Mouse (Mus musculus) erythroid progenitor cell, adult 5-6 weeks (primary cell): ENCODE measurements around the gene Aggf1. TPM values are rescaled to one million over a fixed set of nuclear protein-coding genes. Genes with fewer than 3 reads are reported as not detected.
"Not testable (repeated sequence)": the region's sequence is repeated elsewhere in the genome, so short reads cannot be mapped to it uniquely, and the experiment has no call there.

Source experiments
- ATAC-seq: replicated peaks from 2 replicates; pipeline ENCODE4 v1.8.0; 2016; ENCODE audit warnings: moderate number of reproducible peaks, mild to moderate bottlenecking, moderate TSS enrichment, inconsistent platforms; ENCODE audit not compliant: poor library complexity, low FRiP score, severe bottlenecking
- total RNA-seq, 2 experiments: library from RNA; stranded (forward) in 1 of 2; stranded (reverse) in 1 of 2; fragments of 150-400 nt in 1 of 2; fragments of 186-747, 209-891 nt in 1 of 2; gene quantifications; 2 replicates each; pipeline versions ENCODE4 v1.2.3 to v1.2.4; 2015 to 2017; ENCODE audit warnings: low replicate concordance in 2 of 2

The Aggf1 gene
- 14.3 and 15.1 TPM in 2 replicates for total RNA-seq (2015; ENCODE audit: low replicate concordance)
- 22.2 and 25.8 TPM in 2 replicates for total RNA-seq (2017; ENCODE audit: low replicate concordance)

DNA sequence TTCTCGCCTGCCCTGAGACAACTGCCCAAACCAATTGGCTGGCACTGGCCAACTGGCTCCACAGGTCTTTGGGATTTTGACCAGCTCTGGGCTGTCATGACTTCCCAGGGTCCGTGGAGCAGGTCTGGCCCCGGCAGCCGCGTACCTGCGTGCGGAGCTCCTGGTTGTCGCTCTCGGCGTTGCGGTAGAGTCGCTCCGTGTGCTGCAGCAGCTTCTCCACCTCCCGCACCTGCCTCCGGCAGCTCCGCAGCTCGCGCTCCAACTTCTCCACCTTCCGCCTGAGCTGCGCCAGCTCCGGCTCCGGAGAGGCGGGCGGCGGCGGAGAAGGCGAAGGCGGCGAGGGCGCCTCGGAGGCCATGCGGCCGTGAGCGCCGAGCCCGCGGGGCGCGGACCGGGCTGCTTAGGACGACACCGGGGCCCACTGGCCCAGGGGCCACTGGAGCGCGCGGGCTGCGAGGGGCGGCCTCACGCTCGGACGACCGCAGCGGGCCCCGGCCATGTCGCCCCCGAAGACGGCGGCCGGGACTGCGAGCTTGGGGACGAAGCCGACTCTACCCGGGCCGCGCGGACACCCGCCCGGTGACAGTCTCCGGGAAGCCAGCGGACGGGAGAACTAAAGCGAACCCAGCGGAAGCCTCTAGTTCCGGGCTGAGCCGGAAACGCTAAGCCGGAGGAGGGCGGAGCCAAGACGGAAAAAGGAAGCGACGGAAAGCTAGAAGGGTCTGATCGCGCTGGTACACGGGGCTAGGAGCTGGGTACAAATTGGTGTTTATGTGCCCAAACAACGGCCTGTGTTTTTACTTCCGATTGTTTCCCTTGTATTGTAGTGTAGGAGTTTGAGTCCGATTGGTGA lies at the start of gene Aggf1:
Aggf1 (minus strand) TSS at position 652 of the 853 bp plus-strand sequence.
- peak; percentile 94 for ATAC-seq

DNA sequence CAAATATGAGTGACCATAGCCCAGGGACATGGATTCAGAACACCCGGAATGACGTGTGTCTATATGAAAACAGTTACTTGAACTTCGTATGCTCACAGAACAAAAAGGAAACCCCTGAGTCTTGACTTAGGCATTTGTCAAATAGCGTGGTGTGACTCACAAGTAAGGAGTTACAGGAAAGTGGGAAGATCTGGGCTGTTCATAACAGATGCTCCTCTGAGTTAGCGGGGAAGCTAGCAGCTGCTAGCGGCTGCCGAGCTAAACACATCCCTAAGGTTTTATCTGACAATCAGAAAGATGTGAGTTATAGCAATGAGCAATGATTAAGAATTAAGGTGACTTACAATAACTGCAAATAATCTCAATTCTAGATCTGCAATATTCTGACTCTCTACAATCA lies 49.8 kb upstream of the Aggf1 start:
- ATAC-seq: no peak

DNA sequence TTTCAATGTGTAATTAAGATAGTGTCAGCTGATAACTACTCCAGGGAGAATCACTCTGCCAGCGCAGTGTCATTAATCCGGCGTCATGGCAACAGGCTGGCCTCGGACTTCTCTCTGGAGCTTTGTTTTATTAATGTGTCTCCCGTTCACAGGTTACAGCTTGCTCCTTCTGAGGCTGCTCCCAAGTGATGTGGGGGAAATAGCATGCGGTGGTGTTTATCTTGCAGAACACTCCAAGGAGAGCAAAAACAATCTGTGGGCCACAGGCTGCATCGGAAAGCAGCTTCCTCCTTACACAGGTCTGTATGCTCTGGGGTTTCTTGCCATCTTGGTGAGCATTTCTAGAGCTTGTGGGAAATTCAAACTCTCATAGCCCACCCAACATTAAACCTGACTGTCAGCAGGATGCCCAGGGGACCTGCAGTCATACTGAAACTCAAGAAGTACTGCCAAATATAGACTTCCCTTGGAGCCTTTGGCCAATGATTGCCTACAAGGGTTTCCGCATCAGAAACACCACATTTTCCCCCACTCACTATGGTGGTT lies 44.1 kb upstream of the Aggf1 start:
- no peak for ATAC-seq

DNA sequence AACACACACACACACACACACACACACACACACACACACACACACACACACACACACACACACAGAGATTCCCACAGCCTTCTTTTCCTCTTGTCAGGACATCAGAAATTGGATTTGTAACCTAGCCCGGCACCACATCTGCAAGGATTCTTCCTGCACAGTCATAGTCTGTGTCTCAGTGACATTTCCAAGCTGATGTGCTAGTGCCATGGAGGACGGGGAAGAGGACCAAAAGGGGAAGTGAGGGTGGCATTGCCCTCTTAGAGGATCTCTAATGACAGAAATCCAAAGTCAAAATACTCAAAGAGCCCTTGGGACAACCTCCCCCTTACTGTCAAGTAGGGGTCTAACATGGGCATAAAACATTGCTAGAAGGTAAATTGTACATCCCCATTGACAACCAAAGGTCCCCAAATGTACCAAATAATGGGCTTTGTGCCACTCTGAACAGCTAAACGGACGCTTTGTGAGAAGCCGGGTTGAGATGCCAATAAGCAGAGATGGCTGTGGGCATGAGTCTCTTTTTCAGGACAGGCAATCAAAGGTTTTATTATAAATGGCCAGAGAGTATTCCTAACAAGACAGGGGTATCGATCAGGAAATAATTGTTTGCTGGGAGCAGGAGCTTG lies 43.5 kb upstream of the Aggf1 start:
- no peak for ATAC-seq

DNA sequence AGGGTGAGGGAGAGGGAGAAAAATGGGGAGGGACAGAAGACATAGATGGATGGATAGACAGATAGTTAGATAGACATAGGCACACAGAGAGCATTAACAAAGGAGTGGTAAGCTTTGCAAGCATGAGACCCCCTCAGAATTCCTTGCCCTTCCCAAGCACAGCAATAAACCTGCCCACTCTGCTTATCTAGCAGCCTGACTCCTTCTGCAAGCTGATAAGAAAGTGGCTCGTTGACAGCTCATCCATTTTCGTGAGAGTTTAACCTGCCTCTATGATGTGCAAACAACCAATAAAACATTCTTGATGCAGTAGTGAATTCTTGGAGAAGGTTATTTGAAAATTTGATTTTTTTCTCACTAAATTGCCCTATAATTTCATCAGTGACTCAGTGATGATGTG lies 37.1 kb upstream of the Aggf1 start:
- no peak for ATAC-seq

DNA sequence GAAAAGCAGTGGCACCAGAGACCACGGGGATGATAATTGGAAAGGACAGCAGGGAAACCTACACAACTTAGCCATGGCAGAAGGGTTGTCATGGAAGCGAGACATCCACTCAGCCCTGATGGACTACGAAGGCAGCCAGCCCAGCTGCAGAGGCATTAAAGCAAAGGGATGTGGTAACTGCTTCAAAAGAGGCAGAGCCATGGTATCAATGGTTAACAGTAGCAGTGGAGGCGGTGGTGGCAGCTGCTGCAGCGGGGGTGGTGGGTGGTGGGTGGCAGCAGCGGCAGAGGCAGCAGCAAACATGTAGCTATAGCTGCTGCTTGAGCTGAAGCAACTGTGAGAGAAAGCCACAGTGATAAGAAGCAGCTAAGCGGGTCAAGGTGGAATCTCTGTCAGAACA lies 18.1 kb upstream of the Aggf1 start:
- no peak for ATAC-seq

DNA sequence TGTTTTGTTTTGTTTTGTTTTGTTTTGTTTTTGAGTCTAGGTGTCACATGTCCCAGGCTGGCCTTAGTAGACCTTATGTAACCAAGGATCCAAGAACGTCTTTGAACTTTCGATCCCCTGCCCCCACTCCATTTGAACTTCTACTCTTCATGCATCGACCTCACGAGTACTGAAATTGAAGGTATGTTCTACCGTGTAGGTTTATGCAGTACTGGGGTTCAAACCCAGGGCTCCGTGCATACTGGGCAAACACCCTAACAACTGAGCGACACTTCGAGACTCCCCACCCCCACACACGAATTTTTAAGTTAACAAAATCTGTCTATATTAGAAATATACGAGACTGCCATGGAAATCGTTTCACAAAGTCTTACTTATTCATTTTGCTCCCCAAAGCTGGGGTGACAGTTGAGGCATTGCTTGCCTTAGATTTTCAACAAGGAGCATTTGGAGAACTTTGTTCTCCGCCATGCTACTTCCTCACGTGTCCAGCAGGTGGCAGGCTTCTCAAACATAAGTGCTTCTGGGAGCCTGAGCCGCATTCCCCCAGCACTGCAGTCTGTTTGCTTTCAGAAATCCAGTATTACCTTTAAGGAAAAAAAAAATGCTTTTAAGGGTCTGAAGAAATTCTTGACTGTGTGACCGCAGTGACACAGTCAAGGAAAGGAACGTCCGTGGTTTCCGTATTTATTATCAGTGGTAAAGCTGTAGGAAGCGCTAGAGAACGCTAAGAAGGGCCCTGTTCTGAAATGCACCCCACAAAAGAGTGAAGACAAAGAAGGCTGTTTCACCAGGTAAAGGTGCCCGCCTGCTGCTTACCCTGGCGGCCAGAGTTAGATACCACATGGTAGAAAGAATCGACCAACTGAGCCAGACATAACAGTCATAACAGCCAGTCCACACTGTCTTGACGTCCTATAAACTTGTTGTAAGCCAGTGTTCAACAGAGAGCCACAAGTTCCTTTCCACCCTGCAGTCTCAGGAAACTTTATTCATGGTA lies 15.0 kb upstream of the Aggf1 start:
- peak; percentile 82 for ATAC-seq

DNA sequence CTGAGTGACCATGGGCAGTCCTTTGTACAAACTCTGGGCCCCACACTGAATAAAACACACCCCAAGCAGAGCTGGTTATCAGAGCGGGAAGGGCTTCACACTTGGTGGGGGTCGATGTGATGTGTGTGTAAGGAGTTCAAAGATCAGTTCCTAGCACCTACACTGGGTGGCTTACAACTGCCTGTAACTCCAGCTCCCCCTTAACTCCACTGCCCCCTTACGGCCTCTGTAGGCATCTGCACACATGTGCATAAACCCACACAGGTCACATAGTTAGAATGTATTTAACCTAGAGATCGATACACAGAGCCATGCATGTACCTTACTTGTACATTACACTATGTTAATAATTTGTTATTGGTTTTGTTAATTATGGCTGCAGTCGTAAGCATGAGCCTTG lies 13.1 kb upstream of the Aggf1 start:
- ATAC-seq: no peak

DNA sequence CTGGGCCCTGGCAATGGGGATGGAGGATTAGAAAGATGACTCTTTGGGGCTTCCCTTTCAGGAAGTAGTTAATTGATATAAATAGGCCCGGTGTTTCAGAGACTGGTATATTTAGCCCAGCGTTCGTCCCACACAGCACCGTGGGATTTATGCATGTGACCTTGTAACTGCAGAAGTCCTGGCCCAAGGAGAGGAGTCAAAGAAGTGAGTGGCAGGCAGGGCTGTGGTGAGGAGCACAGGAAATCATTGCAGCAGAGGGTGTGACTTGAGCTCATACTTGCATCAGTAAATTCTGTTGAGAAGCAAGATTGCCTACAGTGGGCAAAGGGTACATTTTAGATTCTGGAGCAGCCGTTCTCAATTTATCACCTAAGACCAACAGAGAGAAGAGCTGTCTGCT lies 7.3 kb upstream of the Aggf1 start:
- no peak for ATAC-seq

DNA sequence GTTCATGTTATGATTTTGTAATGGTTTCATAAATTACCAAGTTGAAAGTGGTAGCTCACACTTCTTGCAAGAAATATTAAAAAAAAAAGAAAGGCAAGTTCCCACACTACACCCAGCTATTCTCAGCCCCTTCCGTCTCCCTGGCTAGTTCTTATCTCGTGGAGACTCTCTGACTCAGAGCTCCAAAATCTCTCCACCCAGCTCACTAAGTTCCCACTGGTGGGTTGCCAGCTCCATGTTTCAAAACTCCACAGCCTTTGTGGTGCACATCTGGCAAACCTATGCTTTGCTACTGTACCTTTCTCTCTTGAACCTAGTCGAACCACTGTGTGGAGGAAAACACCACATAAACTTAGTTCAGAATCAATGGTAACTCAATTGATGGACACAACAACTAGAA lies 3.5 kb upstream of the Aggf1 start:
- no peak for ATAC-seq

DNA sequence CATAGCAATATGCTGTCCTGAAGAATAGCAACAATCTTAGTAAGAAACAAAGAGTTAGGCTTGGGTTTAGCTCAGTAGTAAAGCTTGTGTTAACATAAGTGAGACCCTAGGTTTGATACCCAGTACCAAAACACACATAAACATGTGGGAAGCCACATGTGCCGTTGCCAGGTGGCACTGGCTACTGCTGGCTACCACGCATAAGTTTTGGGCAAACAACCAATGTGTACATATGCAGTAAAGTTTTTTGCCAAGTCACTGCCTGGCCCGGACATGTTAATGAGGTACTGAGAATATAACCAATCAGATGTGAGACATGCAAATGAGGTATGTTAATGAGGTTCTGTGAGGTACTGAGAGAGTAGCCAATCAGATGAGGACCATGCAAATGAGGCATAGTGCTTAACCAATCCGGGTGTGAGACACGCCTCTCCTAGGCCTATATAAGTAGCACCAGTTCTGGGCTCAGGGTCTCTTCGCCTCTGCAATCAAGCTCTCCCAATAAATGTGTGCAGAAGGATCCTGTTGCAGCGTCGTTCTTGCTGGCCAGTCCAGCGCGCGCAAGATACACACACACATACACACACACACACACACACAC lies 1.6 kb upstream of the Aggf1 start:
- ATAC-seq: not testable (repeated sequence)

DNA sequence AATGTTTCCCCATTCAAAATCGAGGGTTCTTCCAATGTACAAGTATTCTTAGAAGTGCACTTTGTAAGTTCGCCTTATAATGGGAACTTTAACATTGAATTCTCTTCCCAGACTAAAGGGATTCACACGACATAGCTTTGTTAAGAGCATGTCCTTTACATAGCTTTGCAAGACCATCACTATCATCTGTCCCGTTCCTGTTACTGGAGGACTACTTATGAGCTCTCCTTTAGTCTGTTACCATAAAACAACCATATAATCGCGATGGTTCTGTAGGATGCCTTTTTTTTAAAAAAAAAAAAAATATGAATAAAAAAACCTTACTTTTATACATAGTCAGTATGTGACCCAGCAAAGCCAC lies 382 bp upstream of the Aggf1 start:
- peak; percentile 22 for ATAC-seq

DNA sequence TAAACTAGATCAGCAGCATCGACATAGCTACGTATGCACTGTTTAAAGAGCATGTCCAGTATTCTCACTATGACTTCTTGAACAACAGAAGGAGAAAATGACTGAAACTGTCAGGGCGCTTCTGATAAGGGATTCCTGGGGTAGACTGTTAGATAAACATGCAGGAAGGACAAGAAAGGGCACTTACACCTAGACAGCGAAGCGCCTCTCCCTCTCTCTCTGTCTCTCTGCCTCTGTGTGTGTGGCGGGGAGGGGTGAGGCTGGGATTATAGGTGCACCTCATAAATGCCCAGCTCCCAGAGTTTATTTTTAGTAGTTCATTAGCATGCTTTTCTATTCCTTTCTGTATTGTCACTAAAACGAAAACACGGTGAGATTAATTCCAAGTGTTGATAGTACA lies 8.8 kb downstream of the Aggf1 start:
- no peak for ATAC-seq

DNA sequence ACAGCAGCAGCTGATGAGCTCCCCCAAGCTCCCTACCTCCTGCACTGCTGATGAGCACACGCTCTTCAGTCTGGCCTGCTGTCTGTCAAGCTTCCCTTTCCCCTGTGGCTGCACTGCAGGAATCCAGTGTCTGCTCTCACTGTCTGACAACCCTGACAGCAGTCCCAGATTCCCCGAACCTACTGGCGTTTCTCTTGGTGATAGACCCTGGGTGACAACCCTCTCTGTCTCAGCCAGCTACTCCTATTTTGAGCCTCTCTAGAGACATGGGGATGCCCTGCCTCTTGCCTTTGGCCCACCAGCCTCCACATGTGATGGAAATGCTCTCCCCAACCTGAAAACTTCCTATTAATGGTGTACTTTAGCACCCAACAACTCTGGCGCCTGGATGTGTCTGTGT lies 11.7 kb downstream of the Aggf1 start:
- no peak for ATAC-seq

DNA sequence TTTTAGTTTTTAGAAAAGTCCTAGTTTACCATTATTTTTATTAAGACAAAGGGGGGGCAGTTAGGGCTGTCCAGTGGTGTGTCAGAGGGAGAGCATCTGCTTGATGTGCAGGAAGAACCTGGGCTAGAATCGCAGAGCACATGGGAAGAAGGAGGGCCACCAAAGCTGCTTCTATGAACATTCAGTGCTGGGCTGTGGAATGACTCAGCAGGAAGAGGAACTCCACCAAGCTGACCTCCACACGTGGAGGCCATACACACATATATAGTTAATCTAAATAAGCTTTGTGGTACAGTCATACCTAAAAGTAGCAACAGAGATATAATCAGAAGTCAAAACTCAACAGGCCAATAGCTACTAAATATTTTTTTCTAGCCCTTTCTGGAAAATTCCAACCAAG lies 16.9 kb downstream of the Aggf1 start:
- no peak for ATAC-seq

DNA sequence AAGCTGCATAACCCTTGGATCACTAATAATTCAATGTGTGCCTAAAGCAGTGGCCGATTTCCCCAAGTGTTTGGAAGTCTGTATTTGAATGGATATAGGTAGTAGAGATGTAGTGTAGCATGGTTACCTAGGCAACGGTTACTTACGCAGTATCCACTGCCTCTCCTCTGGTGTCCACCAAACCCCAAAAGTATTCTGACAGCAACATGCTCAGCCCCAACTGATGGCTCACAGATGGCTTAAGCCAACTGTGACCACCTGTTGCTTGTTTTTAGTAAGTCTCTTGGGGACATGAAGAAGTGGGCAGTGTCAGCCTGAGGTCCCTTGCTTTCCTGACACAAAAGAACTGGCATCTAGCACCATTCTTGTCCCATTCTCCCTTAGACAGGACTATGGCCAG lies 26.7 kb downstream of the Aggf1 start:
- ATAC-seq: no peak

DNA sequence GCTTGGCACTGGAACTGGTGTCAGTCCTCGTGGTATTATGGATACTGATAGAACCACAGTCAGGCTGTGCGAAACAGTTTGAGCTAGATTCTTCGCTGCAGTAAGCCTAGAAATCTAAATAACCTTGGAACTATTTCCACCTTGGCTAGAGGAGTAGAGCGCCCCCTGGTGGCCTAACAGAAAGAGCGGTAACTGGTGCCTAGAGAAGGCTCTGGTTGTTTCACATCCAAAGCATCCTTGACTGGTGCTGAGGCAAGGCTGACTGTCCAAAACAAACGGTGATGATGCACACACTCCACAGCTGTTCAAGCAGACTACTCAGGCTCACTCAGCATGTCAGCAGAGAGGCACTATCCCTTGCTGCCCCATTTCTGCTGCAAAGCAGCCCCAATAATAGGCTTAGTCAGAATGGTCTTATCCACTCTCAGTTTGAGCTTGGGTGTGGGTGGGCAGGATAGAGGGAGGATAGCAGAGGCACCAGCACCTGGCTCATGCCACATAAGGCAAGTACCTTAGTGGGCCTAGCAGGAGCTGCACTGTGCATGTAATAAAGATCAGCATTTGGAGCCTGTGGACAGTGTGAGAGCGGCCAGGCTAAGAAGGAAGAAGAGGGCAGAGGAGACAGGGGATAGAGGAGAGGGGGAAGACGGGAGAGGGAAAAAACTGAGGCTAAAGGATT lies 28.0 kb downstream of the Aggf1 start:
- peak; percentile 74 for ATAC-seq

DNA sequence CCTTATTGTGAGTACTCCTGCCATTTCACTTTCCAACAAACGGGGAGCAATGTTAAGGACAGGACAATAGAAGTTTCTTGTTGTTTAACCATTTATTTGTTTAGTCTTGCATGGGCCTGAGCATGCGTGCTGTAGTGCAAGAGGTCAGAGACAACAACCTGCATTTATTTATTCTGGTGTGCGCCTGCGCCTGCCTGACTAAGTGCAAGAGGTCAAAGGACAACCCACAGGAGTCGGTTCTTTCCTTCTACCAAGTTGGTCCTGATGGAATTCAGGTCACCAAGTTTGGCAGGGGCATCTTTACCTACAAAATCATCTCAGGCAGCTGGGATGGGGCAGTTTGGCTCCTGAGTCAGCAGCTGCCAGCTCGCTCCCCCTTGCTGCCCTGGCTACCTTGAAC lies 29.3 kb downstream of the Aggf1 start:
- no peak for ATAC-seq

DNA sequence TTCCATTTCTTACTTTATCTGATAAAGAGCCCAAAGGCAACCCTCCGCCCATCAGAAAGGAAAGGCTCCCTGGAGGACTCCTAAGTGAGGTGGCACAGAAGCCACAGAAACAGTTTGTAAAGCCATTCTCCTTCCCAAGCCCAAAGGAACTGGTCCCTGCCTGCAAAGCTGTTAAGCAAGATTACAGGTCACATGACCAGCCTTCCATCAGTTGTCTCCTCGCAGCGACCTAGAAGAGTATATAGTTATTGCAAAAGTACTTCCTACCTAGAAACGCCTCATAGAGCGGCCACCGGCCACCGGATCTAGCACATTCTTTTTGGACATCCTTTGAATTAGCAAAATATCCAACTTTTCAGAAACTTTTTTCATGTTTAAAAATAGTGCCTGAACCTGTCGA lies 31.7 kb downstream of the Aggf1 start:
- ATAC-seq: no peak
